Mouse (Mus musculus) hindbrain, embryonic 15.5 days (tissue): ENCODE data around the gene Dnajb14. TPM values are rescaled to one million over a fixed set of nuclear protein-coding genes. Genes with fewer than 3 reads are reported as not detected.
A peak's percentile ranks its signal among the peaks of the same experiment; 100 is the strongest.

Experiments used
- ATAC-seq: fragments of 200-750 bp; cut with Nextera tagmentation; 2 replicates; pipeline ENCODE4 v1.8.0; 2017; ENCODE audit warnings: low read depth, moderate number of reproducible peaks, moderate TSS enrichment; ENCODE audit not compliant: low FRiP score
- H3K27ac ChIP-seq: fragments of 300-500 bp; sonication (generic); replicated peaks from 2 replicates; pipeline ENCODE4 v1.5.1; 2015; ENCODE audit warnings: mild to moderate bottlenecking, inconsistent platforms
- H3K27me3 ChIP-seq: fragments of 300-500 bp; sonication (generic); 2 replicates; pipeline ENCODE4 v1.6.1; 2015; ENCODE audit warnings: control low read depth, inconsistent platforms
- H3K36me3 ChIP-seq: fragments of 300-500 bp; sonication (generic); 2 replicates; pipeline ENCODE4 v1.6.1; 2015; ENCODE audit warnings: control low read depth, inconsistent platforms
- H3K4me1 ChIP-seq: fragments of 300-500 bp; sonication (generic); replicated peaks from 2 replicates; pipeline ENCODE4 v1.6.1; 2015; ENCODE audit warnings: control low read depth, inconsistent platforms
- H3K4me2 ChIP-seq: fragments of 300-500 bp; sonication (generic); 2 replicates; pipeline ENCODE4 v1.6.1; 2015; ENCODE audit warnings: moderate library complexity, mild to moderate bottlenecking, inconsistent platforms
- H3K4me3 ChIP-seq: fragments of 300-500 bp; sonication (generic); 2 replicates; pipeline ENCODE4 v1.5.1; 2015; ENCODE audit warnings: mild to moderate bottlenecking, inconsistent platforms
- H3K9ac ChIP-seq: fragments of 300-500 bp; sonication (generic); 2 replicates; pipeline ENCODE4 v1.6.1; 2015; ENCODE audit warnings: inconsistent platforms
- H3K9me3 ChIP-seq: fragments of 300-500 bp; sonication (generic); 2 replicates; pipeline ENCODE4 v1.6.1; 2016; ENCODE audit warnings: control low read depth, inconsistent platforms
- WGBS: fragments of 180-500 bp; shearing (Covaris S2); methylation state at CpG from one replicate; pipeline ENCODE4 v1.1.7; 2015; 5-methylcytosine and 5-hydroxymethylcytosine counted together
- polyA plus RNA-seq: library from polyadenylated mRNA; unstranded; fragments of >200 nt; fragmentation: Nextera tagmentation; extraction: Ambion mirVana; gene quantifications from 2 replicates; pipeline ENCODE4 v1.2.1, GENCODE M21; 2015

Dnajb14 gene
- polyA plus RNA-seq, 1 experiment from 2014 or later, result 16.7 TPM

- no peaks in the 10 kb centered on the region for H3K27me3 ChIP-seq
- no peak overlapping the region for H3K4me3 ChIP-seq
- peaks cover 42% of the 10 kb centered on the region for H3K36me3 ChIP-seq
- no peaks in the 10 kb centered on the region for H3K9me3 ChIP-seq
- 95% methylated on average over 4 of the region's 4 CpGs for WGBS
- H3K4me1 ChIP-seq, result peaks cover 3% of the 10 kb centered on the region; the same call in 1 of the 2 replicates
- no peak overlapping the region for H3K27ac ChIP-seq
- no peak for ATAC-seq
- H3K9ac ChIP-seq, result no peak overlapping the region
- no peak overlapping the region for H3K4me2 ChIP-seq
Measured at GRCm38 (mm10) chr3:137927010-137927409, 59.5 kb downstream of the Dnajb14 start.

GRCm38 (mm10) chr3:137929940-137930339 is 62.5 kb downstream of the Dnajb14 start:
- no peak for ATAC-seq
- Histone ChIP-seq H3K9me3 (no peaks in the 10 kb centered on the region), H3K4me1 (no peaks in the 10 kb centered on the region), H3K36me3 (peaks cover 33% of the 10 kb centered on the region), H3K27ac (no peak overlapping the region), H3K27me3 (no peaks in the 10 kb centered on the region), H3K4me3 (no peak overlapping the region), H3K4me2 (no peak overlapping the region), H3K9ac (no peak overlapping the region)
- WGBS, result 92% methylated on average over 3 of the region's 3 CpGs

- 73% methylated on average over 7 of the region's 7 CpGs for WGBS
- Histone ChIP-seq H3K4me1 (no peaks in the 10 kb centered on the region), H3K36me3 (peaks cover 14% of the 10 kb centered on the region; the same call in 1 of the 2 replicates), H3K27me3 (no peaks in the 10 kb centered on the region), H3K9ac (no peak overlapping the region), H3K4me3 (no peak overlapping the region), H3K9me3 (no peaks in the 10 kb centered on the region), H3K4me2 (no peak overlapping the region), H3K27ac (no peak overlapping the region)
- no peak for ATAC-seq
Measured at GRCm38 (mm10) chr3:137932748-137933147, 65.3 kb downstream of the Dnajb14 start.

- 91% methylated on average over 3 of the region's 3 CpGs for WGBS
- no peak for ATAC-seq
- Histone ChIP-seq H3K9me3 (no peaks in the 10 kb centered on the region), H3K9ac (no peak overlapping the region), H3K4me2 (no peak overlapping the region), H3K4me1 (no peaks in the 10 kb centered on the region), H3K27me3 (no peaks in the 10 kb centered on the region), H3K4me3 (no peak overlapping the region), H3K27ac (no peak overlapping the region), H3K36me3 (peaks cover 9% of the 10 kb centered on the region; the same call in 1 of the 2 replicates)
Measured at GRCm38 (mm10) chr3:137933986-137934385, 66.5 kb downstream of the Dnajb14 start.

- ATAC-seq, result no peak
- no peak overlapping the region for H3K9ac ChIP-seq
- no peak overlapping the region for H3K4me2 ChIP-seq
- 30% methylated on average over 5 of the region's 5 CpGs for WGBS
- no peak overlapping the region for H3K4me3 ChIP-seq
- H3K4me1 ChIP-seq, result no peaks in the 10 kb centered on the region
- H3K9me3 ChIP-seq, result no peaks in the 10 kb centered on the region
- no peaks in the 10 kb centered on the region for H3K27me3 ChIP-seq
- H3K27ac ChIP-seq, result no peak overlapping the region
- 0 out of 2 replicates have a peak, but pooled peaks cover 6% of the 10 kb centered on the region for H3K36me3 ChIP-seq
Measured at GRCm38 (mm10) chr3:137935570-137936525, 68.4 kb downstream of the Dnajb14 start.

GRCm38 (mm10) chr3:137936541-137936940 is 69.1 kb downstream of the Dnajb14 start:
- no peak for ATAC-seq
- Histone ChIP-seq H3K27ac (no peak overlapping the region), H3K9me3 (no peaks in the 10 kb centered on the region), H3K4me2 (no peak overlapping the region), H3K4me3 (no peak overlapping the region), H3K27me3 (no peaks in the 10 kb centered on the region), H3K4me1 (no peaks in the 10 kb centered on the region), H3K9ac (no peak overlapping the region), H3K36me3 (0 out of 2 replicates have a peak, but pooled peaks cover under 1% of the 10 kb centered on the region)
- WGBS, result 41% methylated on average over 6 of the region's 6 CpGs

- ATAC-seq, result peak; percentile 74; the same call in 1 of the 2 replicates
- Histone ChIP-seq H3K27me3 (no peaks in the 10 kb centered on the region), H3K4me2 (peak overlapping the region; percentile 11; the same call in 1 of the 2 replicates), H3K4me1 (no peaks in the 10 kb centered on the region), H3K27ac (no peak overlapping the region), H3K4me3 (0 out of 2 replicates have a peak overlapping the region, but pooled peaks have one; percentile 1), H3K9ac (no peak overlapping the region), H3K9me3 (no peaks in the 10 kb centered on the region), H3K36me3 (no peaks in the 10 kb centered on the region)
- 47% methylated on average over 6 of the region's 6 CpGs for WGBS
Measured at GRCm38 (mm10) chr3:137938608-137939007, 71.1 kb downstream of the Dnajb14 start.

GRCm38 (mm10) chr3:137940757-137941156 is 73.3 kb downstream of the Dnajb14 start:
- 73% methylated on average over 4 of the region's 4 CpGs for WGBS
- no peaks in the 10 kb centered on the region for H3K9me3 ChIP-seq
- H3K36me3 ChIP-seq, result no peaks in the 10 kb centered on the region
- ATAC-seq, result no peak
- H3K4me2 ChIP-seq, result no peak overlapping the region
- no peak overlapping the region for H3K4me3 ChIP-seq
- no peaks in the 10 kb centered on the region for H3K27me3 ChIP-seq
- H3K27ac ChIP-seq, result no peak overlapping the region
- H3K4me1 ChIP-seq, result no peaks in the 10 kb centered on the region
- H3K9ac ChIP-seq, result no peak overlapping the region

- H3K4me2 ChIP-seq, result no peak overlapping the region
- H3K27me3 ChIP-seq, result no peaks in the 10 kb centered on the region
- H3K4me1 ChIP-seq, result no peaks in the 10 kb centered on the region
- H3K36me3 ChIP-seq, result no peaks in the 10 kb centered on the region
- H3K4me3 ChIP-seq, result no peak overlapping the region
- no peak overlapping the region for H3K27ac ChIP-seq
- H3K9me3 ChIP-seq, result no peaks in the 10 kb centered on the region
- H3K9ac ChIP-seq, result no peak overlapping the region
- ATAC-seq, result no peak
Measured at GRCm38 (mm10) chr3:137941555-137941954, 74.1 kb downstream of the Dnajb14 start.

- ATAC-seq, result no peak
- H3K4me3 ChIP-seq, result no peak overlapping the region
- no peaks in the 10 kb centered on the region for H3K36me3 ChIP-seq
- no peaks in the 10 kb centered on the region for H3K4me1 ChIP-seq
- no peak overlapping the region for H3K27ac ChIP-seq
- no peak overlapping the region for H3K4me2 ChIP-seq
- H3K9ac ChIP-seq, result no peak overlapping the region
- H3K9me3 ChIP-seq, result no peaks in the 10 kb centered on the region
- no peaks in the 10 kb centered on the region for H3K27me3 ChIP-seq
- WGBS, result 89% methylated on average over 12 of the region's 12 CpGs
Measured at GRCm38 (mm10) chr3:137942098-137942622, 74.7 kb downstream of the Dnajb14 start.

- ATAC-seq, result no peak
- Histone ChIP-seq H3K4me2 (no peak overlapping the region), H3K9me3 (no peaks in the 10 kb centered on the region), H3K4me1 (no peaks in the 10 kb centered on the region), H3K4me3 (no peak overlapping the region), H3K27me3 (no peaks in the 10 kb centered on the region), H3K27ac (no peak overlapping the region), H3K36me3 (no peaks in the 10 kb centered on the region), H3K9ac (no peak overlapping the region)
- WGBS, result 92% methylated on average over 6 of the region's 6 CpGs
Measured at GRCm38 (mm10) chr3:137943737-137944154, 76.3 kb downstream of the Dnajb14 start.

- Histone ChIP-seq H3K9ac (no peak overlapping the region), H3K9me3 (no peaks in the 10 kb centered on the region), H3K36me3 (no peaks in the 10 kb centered on the region), H3K27me3 (no peaks in the 10 kb centered on the region), H3K4me2 (no peak overlapping the region), H3K4me3 (no peak overlapping the region), H3K27ac (no peak overlapping the region), H3K4me1 (peaks cover 2% of the 10 kb centered on the region)
- 91% methylated on average over 3 of the region's 3 CpGs for WGBS
- ATAC-seq, result no peak
Measured at GRCm38 (mm10) chr3:137946827-137947226, 79.4 kb downstream of the Dnajb14 start.
